Mouse (Mus musculus): ENCODE measurements at regions not wholly inside any gene's neighbourhood (a gene's known extent, or its start where the extent isn't known, plus 50 kb on each side); places are given as distances from the start of the nearest gene placed in this dataset.

- H3K4me3 ChIP-seq (ENCODE audit: control insufficient read depth, insufficient read depth, low read length) = no peak overlapping the region
- TF ChIP-seq CTCF (IDR thresholded peaks at IDR 0.05; ENCODE audit: borderline replicate concordance, control insufficient read depth, extremely low read depth, insufficient read depth, low read length, poor library complexity) = no peak
- no peak for TF ChIP-seq POLR2A (IDR thresholded peaks at IDR 0.05; ENCODE audit: control insufficient read depth, extremely low read depth, insufficient read depth, low read length, poor library complexity)
- no peaks in the 10 kb centered on the region for H3K27me3 ChIP-seq (ENCODE audit: control insufficient read depth, insufficient read depth, low read length)
- 86% methylated on average over 8 of the region's 8 CpGs for WGBS
- no peak for DNase-seq
- H3K27ac ChIP-seq (ENCODE audit: control insufficient read depth, insufficient read depth, low read length) = no peak overlapping the region
- no peaks in the 10 kb centered on the region for H3K36me3 ChIP-seq (ENCODE audit: control insufficient read depth, insufficient read depth, low read length)
- H3K4me1 ChIP-seq (replicated peaks; ENCODE audit: control insufficient read depth, insufficient read depth, low read length) = no peaks in the 10 kb centered on the region
These were observed 68.3 kb downstream of the Adm start for GRCm38 (mm10) chr7:110695729-110696128.

GRCm38 (mm10) chr7:110698211-110699153, 69.5 kb upstream of the Ampd3 start:
- WGBS = 86% methylated on average over 17 of the region's 17 CpGs
- Histone ChIP-seq H3K27me3 (ENCODE audit: control insufficient read depth, insufficient read depth, low read length) (no peaks in the 10 kb centered on the region), H3K36me3 (ENCODE audit: control insufficient read depth, insufficient read depth, low read length) (no peaks in the 10 kb centered on the region), H3K4me3 (ENCODE audit: control insufficient read depth, insufficient read depth, low read length) (no peak overlapping the region), H3K4me1 (replicated peaks; ENCODE audit: control insufficient read depth, insufficient read depth, low read length) (no peaks in the 10 kb centered on the region; the same call in 1 of the 2 replicates), H3K27ac (ENCODE audit: control insufficient read depth, insufficient read depth, low read length) (no peak overlapping the region)
- TF ChIP-seq POLR2A (IDR thresholded peaks at IDR 0.05; ENCODE audit: control insufficient read depth, extremely low read depth, insufficient read depth, low read length, poor library complexity) = no peak
- no peak for TF ChIP-seq CTCF (IDR thresholded peaks at IDR 0.05; ENCODE audit: borderline replicate concordance, control insufficient read depth, extremely low read depth, insufficient read depth, low read length, poor library complexity)
- no peak for DNase-seq

DNA sequence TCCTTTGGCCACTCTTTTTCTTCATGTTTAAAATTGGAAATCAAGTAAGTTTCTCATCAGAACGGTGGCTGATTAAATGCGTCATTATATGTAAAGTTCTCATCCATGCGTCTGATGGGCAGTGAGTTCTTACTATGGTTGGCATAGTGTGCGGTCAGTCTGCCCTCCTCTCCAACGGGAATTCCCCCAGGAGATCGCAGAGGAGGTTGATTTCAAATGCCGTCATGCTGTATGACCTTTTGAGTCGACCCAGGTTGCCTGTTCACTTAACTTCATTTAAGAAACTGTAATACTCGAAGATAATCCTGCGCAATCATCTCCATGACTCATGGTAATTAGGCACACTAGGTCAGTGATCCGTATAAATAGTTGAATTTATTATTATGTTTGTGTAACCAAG, 68.4 kb upstream of the Ampd3 start:
- no peak overlapping the region for H3K4me3 ChIP-seq (ENCODE audit: control insufficient read depth, insufficient read depth, low read length)
- H3K27ac ChIP-seq (ENCODE audit: control insufficient read depth, insufficient read depth, low read length) = no peak overlapping the region
- H3K27me3 ChIP-seq (ENCODE audit: control insufficient read depth, insufficient read depth, low read length) = no peaks in the 10 kb centered on the region
- DNase-seq = no peak
- no peaks in the 10 kb centered on the region; the same call in 1 of the 2 replicates for H3K4me1 ChIP-seq (replicated peaks; ENCODE audit: control insufficient read depth, insufficient read depth, low read length)
- H3K36me3 ChIP-seq (ENCODE audit: control insufficient read depth, insufficient read depth, low read length) = no peaks in the 10 kb centered on the region
- 92% methylated on average over 11 of the region's 11 CpGs for WGBS
- no peak for TF ChIP-seq POLR2A (IDR thresholded peaks at IDR 0.05; ENCODE audit: control insufficient read depth, extremely low read depth, insufficient read depth, low read length, poor library complexity)
- TF ChIP-seq CTCF (IDR thresholded peaks at IDR 0.05; ENCODE audit: borderline replicate concordance, control insufficient read depth, extremely low read depth, insufficient read depth, low read length, poor library complexity) = no peak

DNA sequence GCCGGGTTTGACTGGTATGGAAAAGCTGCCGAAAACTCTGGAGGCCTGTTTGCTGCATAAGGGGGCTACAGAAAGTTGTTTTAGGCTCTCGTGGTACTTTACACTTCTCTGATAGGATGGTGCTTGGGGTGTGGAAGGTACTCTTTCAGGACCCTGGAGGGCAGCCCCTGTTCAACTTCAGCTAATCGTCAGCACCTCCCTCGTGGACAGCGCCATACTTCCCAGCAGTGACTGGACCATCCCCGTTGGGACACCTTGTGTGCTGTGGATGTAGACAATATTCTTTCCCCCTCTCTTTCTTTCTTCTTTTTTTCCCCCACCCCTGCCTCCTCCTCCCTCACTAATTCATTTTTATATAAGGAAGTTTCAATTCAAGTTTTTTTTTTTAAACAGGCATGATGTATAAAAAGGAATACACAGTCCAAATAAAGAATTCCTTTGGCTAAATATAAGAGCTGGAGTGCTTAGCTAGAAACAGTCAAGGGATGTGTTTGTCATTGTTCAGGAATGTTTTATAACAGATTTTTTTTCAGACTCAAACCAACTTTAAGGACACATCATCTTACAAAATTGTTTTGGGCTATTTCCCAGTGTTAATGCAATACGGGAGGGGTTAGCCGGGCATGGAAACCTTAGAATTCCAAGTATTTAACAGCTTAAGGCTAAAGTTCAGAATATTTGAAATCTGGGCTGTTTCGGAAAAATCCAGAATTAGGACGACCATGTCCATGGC, 66.2 kb upstream of the Ampd3 start:
- H3K27ac ChIP-seq (ENCODE audit: control insufficient read depth, insufficient read depth, low read length) = no peak overlapping the region
- no peaks in the 10 kb centered on the region for H3K27me3 ChIP-seq (ENCODE audit: control insufficient read depth, insufficient read depth, low read length)
- H3K36me3 ChIP-seq (ENCODE audit: control insufficient read depth, insufficient read depth, low read length) = no peaks in the 10 kb centered on the region
- H3K4me1 ChIP-seq (replicated peaks; ENCODE audit: control insufficient read depth, insufficient read depth, low read length) = no peaks in the 10 kb centered on the region; the same call in 1 of the 2 replicates
- TF ChIP-seq POLR2A (IDR thresholded peaks at IDR 0.05; ENCODE audit: control insufficient read depth, extremely low read depth, insufficient read depth, low read length, poor library complexity) (no peak), CTCF (IDR thresholded peaks at IDR 0.05; ENCODE audit: borderline replicate concordance, control insufficient read depth, extremely low read depth, insufficient read depth, low read length, poor library complexity) (no peak)
- no peak for DNase-seq
- WGBS = 62% methylated on average over 11 of the region's 11 CpGs
- no peak overlapping the region for H3K4me3 ChIP-seq (ENCODE audit: control insufficient read depth, insufficient read depth, low read length)

- H3K27ac ChIP-seq (ENCODE audit: control insufficient read depth, insufficient read depth, low read length) = no peak overlapping the region
- no peak for DNase-seq
- H3K4me3 ChIP-seq (ENCODE audit: control insufficient read depth, insufficient read depth, low read length) = no peak overlapping the region
- no peaks in the 10 kb centered on the region for H3K36me3 ChIP-seq (ENCODE audit: control insufficient read depth, insufficient read depth, low read length)
- TF ChIP-seq POLR2A (IDR thresholded peaks at IDR 0.05; ENCODE audit: control insufficient read depth, extremely low read depth, insufficient read depth, low read length, poor library complexity) (no peak), CTCF (IDR thresholded peaks at IDR 0.05; ENCODE audit: borderline replicate concordance, control insufficient read depth, extremely low read depth, insufficient read depth, low read length, poor library complexity) (no peak)
- WGBS = 63% methylated on average over 6 of the region's 6 CpGs
- no peaks in the 10 kb centered on the region for H3K27me3 ChIP-seq (ENCODE audit: control insufficient read depth, insufficient read depth, low read length)
- no peaks in the 10 kb centered on the region; the same call in 1 of the 2 replicates for H3K4me1 ChIP-seq (replicated peaks; ENCODE audit: control insufficient read depth, insufficient read depth, low read length)
These were observed 65.6 kb upstream of the Ampd3 start for GRCm38 (mm10) chr7:110702414-110702783.

- H3K36me3 ChIP-seq (ENCODE audit: control insufficient read depth, insufficient read depth, low read length) = no peaks in the 10 kb centered on the region
- no peaks in the 10 kb centered on the region for H3K27me3 ChIP-seq (ENCODE audit: control insufficient read depth, insufficient read depth, low read length)
- WGBS = 74% methylated on average over 6 of the region's 6 CpGs
- no peak for TF ChIP-seq POLR2A (IDR thresholded peaks at IDR 0.05; ENCODE audit: control insufficient read depth, extremely low read depth, insufficient read depth, low read length, poor library complexity)
- no peak overlapping the region for H3K4me3 ChIP-seq (ENCODE audit: control insufficient read depth, insufficient read depth, low read length)
- H3K27ac ChIP-seq (ENCODE audit: control insufficient read depth, insufficient read depth, low read length) = no peak overlapping the region
- H3K4me1 ChIP-seq (replicated peaks; ENCODE audit: control insufficient read depth, insufficient read depth, low read length) = peaks cover 2% of the 10 kb centered on the region
- no peak for DNase-seq
These were observed 62.5 kb upstream of the Ampd3 start for GRCm38 (mm10) chr7:110705311-110706000.

Measured in thymus, adult 2 months (tissue).